Mouse (Mus musculus) kidney, adult 2 months (tissue): ENCODE measurements around the gene Rnf222.

Source experiments
- CTCF ChIP-seq: fragments of 200-500 bp; conservative IDR thresholded peaks from 2 replicates; pipeline ENCODE4 v1.5.1; 2011; ENCODE audit warnings: low read depth, mild to moderate bottlenecking, control low read depth, low read length, moderate library complexity, mixed read lengths; ENCODE audit not compliant: insufficient read depth, insufficient read length
- POLR2A ChIP-seq: fragments of 200-500 bp; IDR thresholded peaks from one replicate; pipeline ENCODE4 v1.6.1; 2011; ENCODE audit warnings: low read depth, low read length, control low read depth

DNA sequence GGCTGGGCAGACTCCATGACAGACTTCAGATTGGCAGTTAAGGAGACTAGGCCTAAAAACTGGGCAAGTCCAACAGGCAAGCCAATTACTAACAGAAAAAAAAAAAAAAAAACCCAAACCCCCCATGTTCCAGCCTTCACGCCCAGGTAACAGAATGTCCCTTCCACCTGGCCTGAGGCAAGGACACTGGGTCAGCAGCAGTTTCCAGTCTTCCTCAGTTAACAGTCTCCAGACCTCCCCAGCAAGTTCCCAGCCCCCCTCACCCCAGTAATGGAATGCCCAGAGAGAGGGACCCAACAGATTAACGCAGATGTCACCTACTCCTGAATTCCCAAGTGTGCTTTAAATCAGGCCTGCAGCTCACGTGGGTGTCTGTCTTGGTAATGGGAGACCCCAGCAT lies 34.8 kb downstream of the Rnf222 start:
- no peak for TF ChIP-seq POLR2A
- no peak for TF ChIP-seq CTCF
